Mouse (Mus musculus) hindbrain, embryonic 13.5 days (tissue): Measurements from ENCODE around the gene Mrpl23. TPM values are rescaled to one million over a fixed set of nuclear protein-coding genes. Genes with fewer than 3 reads are reported as not detected.

Experiments used
- ATAC-seq: fragments of 200-750 bp; cut with Nextera tagmentation; 2 replicates; pipeline ENCODE4 v1.8.0; 2017; ENCODE audit warnings: moderate TSS enrichment; ENCODE audit not compliant: low FRiP score
- H3K27ac ChIP-seq: fragments of 300-500 bp; sonication (generic); 2 replicates; pipeline ENCODE4 v1.5.1; 2015; ENCODE audit warnings: inconsistent platforms, mild to moderate bottlenecking, moderate library complexity
- H3K27me3 ChIP-seq: fragments of 300-500 bp; sonication (generic); 2 replicates; pipeline ENCODE4 v1.6.1; 2015; ENCODE audit warnings: mild to moderate bottlenecking, inconsistent platforms
- H3K36me3 ChIP-seq: fragments of 300-500 bp; sonication (generic); 2 replicates; pipeline ENCODE4 v1.6.1; 2015; ENCODE audit warnings: mild to moderate bottlenecking, inconsistent platforms
- H3K4me1 ChIP-seq: fragments of 300-500 bp; sonication (generic); replicated peaks from 2 replicates; pipeline ENCODE4 v1.6.1; 2015; ENCODE audit warnings: inconsistent platforms
- H3K4me2 ChIP-seq: fragments of 300-500 bp; sonication (generic); 2 replicates; pipeline ENCODE4 v1.6.1; 2015; ENCODE audit warnings: inconsistent platforms, mild to moderate bottlenecking, moderate library complexity
- H3K4me3 ChIP-seq: fragments of 300-500 bp; sonication (generic); 2 replicates; pipeline ENCODE4 v1.5.1; 2015; ENCODE audit warnings: mild to moderate bottlenecking, inconsistent platforms
- H3K9ac ChIP-seq: fragments of 300-500 bp; sonication (generic); 2 replicates; pipeline ENCODE4 v1.6.1; 2015; ENCODE audit warnings: mild to moderate bottlenecking, inconsistent platforms
- H3K9me3 ChIP-seq: fragments of 300-500 bp; sonication (generic); 2 replicates; pipeline ENCODE4 v1.6.1; 2016; ENCODE audit warnings: inconsistent platforms
- WGBS: fragments of 180-500 bp; shearing (Covaris S2); methylation state at CpG from one replicate; pipeline ENCODE4 v1.1.7; 2015; 5-methylcytosine and 5-hydroxymethylcytosine counted together
- microRNA counts: library from miRNA; unstranded; fragments of <30 nt; microRNA quantifications from one replicate; lab custom pipeline; 2016
- microRNA-seq: library from miRNA; unstranded; fragments of <30 nt; microRNA quantifications from one replicate; pipeline ENCODE4, GENCODE M21; 2016
- polyA plus RNA-seq: library from polyadenylated mRNA; unstranded; fragments of >200 nt; fragmentation: Nextera tagmentation; extraction: Ambion mirVana; gene quantifications from 2 replicates; pipeline ENCODE4 v1.2.1, GENCODE M21; 2015

Mrpl23 gene
- polyA plus RNA-seq, 1 experiment from 2014 or later, result 19.5 TPM

DNA sequence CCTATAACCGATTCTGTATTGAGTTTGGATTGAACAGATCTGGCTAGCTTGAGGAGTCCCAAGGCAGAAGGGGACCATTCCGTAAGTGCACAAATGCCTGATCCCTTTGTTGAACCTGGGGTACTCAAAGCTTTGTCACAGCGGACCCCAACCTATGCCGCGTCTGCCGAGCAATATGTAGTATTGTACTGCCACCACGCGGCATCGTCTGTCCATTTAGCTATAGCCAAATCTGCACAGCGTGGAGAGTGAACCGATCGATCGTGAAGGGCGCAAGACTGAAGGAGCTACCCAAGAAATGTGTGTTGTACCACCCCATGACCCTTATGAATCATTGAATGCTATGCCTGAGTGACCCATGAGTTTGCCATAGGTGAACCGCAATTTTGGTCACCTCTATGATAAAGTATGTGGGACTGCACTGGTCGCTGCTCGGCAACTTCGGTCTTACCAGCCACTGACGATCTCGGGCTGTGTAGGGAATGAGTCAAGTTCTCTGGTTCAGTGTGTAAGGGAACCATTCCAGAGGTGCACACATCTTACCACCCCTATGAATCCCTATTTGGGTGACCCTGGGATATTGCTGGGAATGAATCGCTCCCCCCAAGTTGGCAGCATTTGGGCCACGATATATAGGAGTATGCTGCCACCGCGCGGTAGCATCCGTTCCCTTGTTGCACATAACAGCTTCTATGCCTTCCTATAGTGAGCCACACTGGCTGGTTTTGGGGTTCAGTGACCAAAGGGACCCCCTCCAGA, 47.8 kb downstream of the Mrpl23 start:
- 0 out of 2 replicates have a peak overlapping the region, but pooled peaks have one; percentile 35 for H3K9ac ChIP-seq

DNA sequence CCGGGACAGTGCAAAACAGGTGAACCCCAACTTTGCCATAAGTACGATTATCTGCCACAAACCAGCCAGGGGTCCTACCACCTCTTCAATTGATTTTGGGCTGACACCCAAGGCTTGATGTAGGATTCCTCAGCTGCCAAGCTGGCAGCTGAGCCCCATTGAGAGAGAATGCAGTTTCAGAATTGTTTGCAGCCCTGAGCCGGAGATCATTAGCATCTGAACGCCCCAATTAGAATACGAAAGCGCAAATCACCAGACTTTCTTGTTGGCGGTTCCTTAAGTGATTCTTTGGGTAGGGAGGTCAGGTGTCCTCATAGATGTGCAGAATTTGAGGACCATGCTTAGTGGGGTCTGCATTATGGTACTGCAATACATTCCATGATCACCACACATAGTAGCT, 48.7 kb downstream of the Mrpl23 start:
- peak overlapping the region; percentile 59 for H3K4me2 ChIP-seq
- peaks cover 19% of the 10 kb centered on the region; the same call in 1 of the 2 replicates for H3K27me3 ChIP-seq
- H3K9ac ChIP-seq, result no peak overlapping the region
- H3K4me3 ChIP-seq, result no peak overlapping the region
- ATAC-seq, result no peak
- 44% methylated on average over 7 of the region's 7 CpGs for WGBS
- 0 out of 2 replicates have a peak, but pooled peaks cover 7% of the 10 kb centered on the region for H3K4me1 ChIP-seq
- H3K36me3 ChIP-seq, result no peaks in the 10 kb centered on the region
- H3K9me3 ChIP-seq, result 0 out of 2 replicates have a peak, but pooled peaks cover 13% of the 10 kb centered on the region
- no peak overlapping the region for H3K27ac ChIP-seq

More for the DNA sequence above, 47.8 kb downstream of the Mrpl23 start:
- Histone ChIP-seq H3K27me3 (peaks cover 20% of the 10 kb centered on the region; the same call in 1 of the 2 replicates), H3K9me3 (0 out of 2 replicates have a peak, but pooled peaks cover 13% of the 10 kb centered on the region), H3K4me2 (peak overlapping the region; percentile 59), H3K36me3 (no peaks in the 10 kb centered on the region), H3K4me3 (peak overlapping the region; percentile 38), H3K27ac (no peak overlapping the region), H3K4me1 (0 out of 2 replicates have a peak, but pooled peaks cover 7% of the 10 kb centered on the region)
- 55% methylated on average over 26 of the region's 26 CpGs for WGBS
- ATAC-seq, result peak; percentile 86

DNA sequence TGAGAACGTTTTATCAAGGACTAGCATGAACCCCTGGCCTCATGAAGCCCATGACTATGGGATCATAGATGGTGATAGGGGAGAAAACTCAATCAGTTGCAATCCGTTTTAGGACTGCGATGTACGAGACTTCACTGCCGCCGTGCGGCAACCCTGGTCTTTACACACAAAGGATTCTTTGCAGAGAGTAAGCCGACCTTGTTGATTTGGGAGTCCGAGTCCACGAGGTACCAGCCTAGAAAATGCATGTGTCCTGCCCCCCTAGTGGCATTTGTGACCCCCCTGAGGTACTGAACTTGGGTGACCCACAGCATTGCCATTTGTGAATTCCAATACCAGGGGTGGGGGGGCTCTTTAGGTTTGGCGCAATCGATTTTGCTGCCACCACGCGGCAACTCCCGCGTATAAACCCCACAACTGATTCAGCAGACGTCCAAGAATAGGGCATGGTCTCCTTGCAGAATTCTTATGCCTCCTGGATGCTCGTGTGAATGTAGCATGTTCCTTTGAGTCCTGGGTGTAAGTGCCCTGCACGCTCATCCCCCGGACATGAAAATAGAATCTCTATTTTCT, 49.3 kb downstream of the Mrpl23 start:
- ATAC-seq, result no peak
- no peak overlapping the region for H3K9ac ChIP-seq
- H3K4me2 ChIP-seq, result peak overlapping the region; percentile 59
- peak overlapping the region; percentile 27 for H3K4me3 ChIP-seq
- H3K27me3 ChIP-seq, result peaks cover 13% of the 10 kb centered on the region; the same call in 1 of the 2 replicates
- H3K36me3 ChIP-seq, result no peaks in the 10 kb centered on the region
- WGBS, result 52% methylated on average over 20 of the region's 20 CpGs
- no peak overlapping the region for H3K27ac ChIP-seq
- H3K9me3 ChIP-seq, result 0 out of 2 replicates have a peak, but pooled peaks cover 13% of the 10 kb centered on the region
- 0 out of 2 replicates have a peak, but pooled peaks cover 7% of the 10 kb centered on the region for H3K4me1 ChIP-seq

DNA sequence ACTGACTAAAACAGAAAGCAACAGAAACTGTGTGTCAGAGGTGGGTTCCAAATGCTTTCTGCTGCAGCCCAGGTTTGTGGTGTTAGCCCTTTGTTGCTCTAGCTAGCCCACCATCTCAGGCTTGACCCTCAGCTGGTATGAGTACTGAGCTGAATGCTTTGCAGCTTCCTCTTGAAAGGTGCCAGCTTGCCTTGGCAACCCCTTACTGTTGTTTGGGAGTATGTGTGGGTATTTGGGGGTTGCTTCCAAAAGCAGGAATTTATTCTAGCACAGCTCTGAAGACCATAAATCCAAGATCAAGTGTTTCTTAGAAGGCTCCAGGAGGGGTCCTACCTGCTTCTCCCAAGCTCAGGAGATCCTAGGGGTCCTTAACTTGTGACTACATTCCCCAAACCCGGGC, 52.4 kb downstream of the Mrpl23 start:
- ATAC-seq, result no peak
- H3K27ac ChIP-seq, result no peak overlapping the region
- H3K36me3 ChIP-seq, result no peaks in the 10 kb centered on the region
- H3K27me3 ChIP-seq, result no peaks in the 10 kb centered on the region
- H3K4me3 ChIP-seq, result no peak overlapping the region
- WGBS, result 73% methylated on average over 1 of the region's 1 CpGs
- H3K4me2 ChIP-seq, result no peak overlapping the region
- 0 out of 2 replicates have a peak, but pooled peaks cover 13% of the 10 kb centered on the region for H3K9me3 ChIP-seq
- H3K9ac ChIP-seq, result no peak overlapping the region
- 0 out of 2 replicates have a peak, but pooled peaks cover 7% of the 10 kb centered on the region for H3K4me1 ChIP-seq

DNA sequence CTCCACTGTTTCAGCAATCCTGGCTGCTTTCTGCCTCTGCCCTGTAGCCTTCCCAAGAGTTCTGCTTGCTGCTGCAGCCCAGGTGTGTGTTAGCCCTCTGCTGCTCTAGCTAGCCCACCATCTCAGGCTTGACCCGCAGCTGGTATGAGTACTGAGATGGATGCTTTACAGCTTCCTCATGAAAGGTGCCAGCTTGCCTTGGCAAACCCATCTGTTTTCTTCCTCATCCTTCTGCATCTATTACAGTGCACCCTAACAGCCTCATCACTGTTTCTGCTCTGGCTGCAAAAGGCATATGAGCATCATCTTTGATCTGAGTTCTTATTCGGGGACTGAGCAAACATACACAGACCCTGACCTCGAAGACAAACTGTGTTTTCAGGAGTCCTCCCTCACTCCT, 53.4 kb downstream of the Mrpl23 start:
- Histone ChIP-seq H3K4me1 (0 out of 2 replicates have a peak, but pooled peaks cover 6% of the 10 kb centered on the region), H3K27me3 (no peaks in the 10 kb centered on the region), H3K4me2 (no peak overlapping the region), H3K36me3 (no peaks in the 10 kb centered on the region), H3K9me3 (0 out of 2 replicates have a peak, but pooled peaks cover 7% of the 10 kb centered on the region), H3K4me3 (no peak overlapping the region), H3K9ac (no peak overlapping the region), H3K27ac (no peak overlapping the region)
- WGBS, result 89% methylated on average over 3 of the region's 3 CpGs
- no peak for ATAC-seq

DNA sequence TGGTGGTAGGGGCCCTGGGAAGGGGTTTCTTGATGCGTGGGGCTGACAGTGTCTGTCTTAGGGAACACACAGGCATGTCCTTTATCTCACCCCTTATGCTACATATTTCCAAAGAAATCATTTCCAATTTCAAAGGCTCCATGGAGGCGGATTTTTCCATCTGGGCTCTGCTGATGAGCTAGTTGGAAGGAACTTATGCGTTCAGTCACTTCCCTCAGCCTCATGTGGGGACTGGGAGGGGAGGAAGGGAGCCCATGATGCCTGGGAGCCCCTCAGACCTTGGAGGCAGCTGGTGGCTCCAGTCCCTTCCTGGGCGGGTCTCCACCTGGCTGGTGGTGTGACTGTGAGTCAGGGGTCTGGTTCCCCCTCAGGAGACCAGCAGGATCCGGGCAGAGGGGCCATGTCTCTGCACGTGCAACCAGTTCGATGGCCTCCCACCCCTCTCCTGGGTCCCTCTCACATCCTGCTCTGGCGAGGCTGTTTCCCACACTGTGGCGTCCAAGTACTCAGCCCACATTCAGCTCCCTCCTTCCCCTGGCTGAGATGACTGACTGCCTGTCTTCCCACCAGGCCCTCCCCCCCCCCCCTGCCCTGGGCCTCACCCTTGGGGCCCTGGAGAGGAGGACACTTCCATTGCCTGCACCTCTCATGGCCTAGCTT, 55.9 kb downstream of the Mrpl23 start:
- no peak overlapping the region for H3K27ac ChIP-seq
- H3K9ac ChIP-seq, result no peak overlapping the region
- no peaks in the 10 kb centered on the region for H3K27me3 ChIP-seq
- H3K4me1 ChIP-seq, result no peaks in the 10 kb centered on the region
- WGBS, result 84% methylated on average over 9 of the region's 9 CpGs
- no peak overlapping the region for H3K4me2 ChIP-seq
- H3K4me3 ChIP-seq, result no peak overlapping the region
- H3K36me3 ChIP-seq, result no peaks in the 10 kb centered on the region
- no peak for ATAC-seq
- H3K9me3 ChIP-seq, result no peaks in the 10 kb centered on the region

MicroRNA genes within 50 kb of the gene (microRNA counts, 519-probe panel; counts per million panel counts)
- microRNA mmu-miR-675-3p (lab: Ali Mortazavi, UCI) (51.3 counts per million), microRNA mmu-miR-675-5p (lab: Ali Mortazavi, UCI) (51.3 counts per million)

Small RNA genes lying within 50 kb of the gene (microRNA-seq; reads per million reads assigned to microRNA genes)
- 9.5 reads per million, percentile 23 among the genes with 10 or more reads in this experiment for gene Mir675

Other genes with a start within 250 kb of the Mrpl23 start
- gene Krtap5-1, start 235.6 kb upstream of the Mrpl23 start, polyA plus RNA-seq, result not detected in 2 replicates
- gene Krtap5-4, start 229.1 kb upstream of the Mrpl23 start, polyA plus RNA-seq, result not detected in 2 replicates
- gene Ifitm10, start 158.9 kb upstream of the Mrpl23 start, polyA plus RNA-seq, result 2.3 and 2.6 TPM in 2 replicates
- 0.36 TPM in 1 of 2 replicates, not detected in the other for gene Gm49369, start 150.0 kb upstream of the Mrpl23 start, polyA plus RNA-seq
- gene Ctsd, start 144.6 kb upstream of the Mrpl23 start, polyA plus RNA-seq, result 270 and 293 TPM in 2 replicates
- gene Syt8, start 97.8 kb upstream of the Mrpl23 start, polyA plus RNA-seq, result not detected in 2 replicates
- gene Tnni2, start 90.9 kb upstream of the Mrpl23 start, polyA plus RNA-seq, result 1.4 and 1.8 TPM in 2 replicates
- gene Lsp1, start 71.9 kb upstream of the Mrpl23 start, polyA plus RNA-seq, result 5.1 and 6.8 TPM in 2 replicates
- 1.1 and 2.5 TPM in 2 replicates for gene Tnnt3, start 33.9 kb upstream of the Mrpl23 start, polyA plus RNA-seq
- 179 and 205 TPM in 2 replicates for gene Igf2, start 134.1 kb downstream of the Mrpl23 start, polyA plus RNA-seq
- not detected in 2 replicates for gene Gm49394, start 137.3 kb downstream of the Mrpl23 start, polyA plus RNA-seq
- gene Ins2, start 210.7 kb downstream of the Mrpl23 start, polyA plus RNA-seq, result 0.83 and 0.99 TPM in 2 replicates